Mouse (Mus musculus) MEL (cell line): ENCODE measurements around the gene Srd5a3. TPM values are rescaled to one million over a fixed set of nuclear protein-coding genes. Genes with fewer than 3 reads are reported as not detected.

ENCODE experiments used
- DNase-seq: peaks from one replicate; pipeline ENCODE4 v3.0.0; 2011; ENCODE audit warnings: low read depth, low spot score
- H3K27ac ChIP-seq: 2 replicates; pipeline ENCODE4 v1.5.1; 2012; ENCODE audit warnings: low read depth, mild to moderate bottlenecking, control low read depth, low read length, moderate library complexity; ENCODE audit not compliant: control insufficient read depth
- H3K27me3 ChIP-seq, 2 experiments: fragments of 150-350 bp in 1 of 2; sonication (generic) in 1 of 2; 2 replicates each; pipeline ENCODE4 v1.6.1; 2012; ENCODE audit warnings: low read length in 2 of 2, mild to moderate bottlenecking in 2 of 2, improper control_type of control experiment in 1 of 2, moderate library complexity in 1 of 2; ENCODE audit not compliant: insufficient read depth in 2 of 2, control insufficient read depth in 1 of 2
- H3K36me3 ChIP-seq, 2 experiments: 2 replicates each; pipeline ENCODE4 v1.6.1; 2012 to 2014; ENCODE audit warnings: low read length in 2 of 2, improper control_type of control experiment in 1 of 2, inconsistent platforms in 1 of 2, mild to moderate bottlenecking in 1 of 2; ENCODE audit not compliant: insufficient read depth in 2 of 2, control insufficient read depth in 1 of 2
- H3K4me1 ChIP-seq, 2 experiments: fragments of 150-350 bp in 1 of 2; sonication (generic) in 1 of 2; 2 replicates each; pipeline ENCODE4 v1.6.1; 2012; ENCODE audit warnings: low read length in 2 of 2, improper control_type of control experiment in 1 of 2, mild to moderate bottlenecking in 1 of 2; ENCODE audit not compliant: insufficient read depth in 2 of 2, control insufficient read depth in 1 of 2
- H3K4me3 ChIP-seq, 2 experiments: fragments of 150-350 bp in 1 of 2; sonication (generic) in 1 of 2; 2 replicates each; pipeline ENCODE4 v1.5.1; 2012; ENCODE audit warnings: low read depth in 2 of 2, low read length in 2 of 2, mild to moderate bottlenecking in 2 of 2, moderate library complexity in 2 of 2, control low read depth in 1 of 2, improper control_type of control experiment in 1 of 2; ENCODE audit not compliant: control insufficient read depth in 1 of 2, insufficient read depth in 1 of 2
- H3K79me2 ChIP-seq: 2 replicates; pipeline ENCODE4 v1.6.1; 2012; ENCODE audit warnings: mild to moderate bottlenecking, low read length, moderate library complexity; ENCODE audit not compliant: control insufficient read depth, poor library complexity, insufficient read depth
- H3K9ac ChIP-seq: 2 replicates; pipeline ENCODE4 v1.6.1; 2012; ENCODE audit warnings: low read depth, mild to moderate bottlenecking, control low read depth, low read length, moderate library complexity; ENCODE audit not compliant: control insufficient read depth, poor library complexity, severe bottlenecking
- H3K9me3 ChIP-seq: fragments of 150-350 bp; sonication (generic); replicated peaks from 2 replicates; pipeline ENCODE4 v1.6.1; 2012; ENCODE audit warnings: mild to moderate bottlenecking, low read length, improper control_type of control experiment, moderate library complexity; ENCODE audit not compliant: insufficient read depth
- CTCF ChIP-seq, 3 experiments: IDR thresholded peaks in 2 of 3; conservative IDR thresholded peaks in 1 of 3; 2 replicates each; pipeline ENCODE4 v1.5.1; 2011 to 2012; ENCODE audit warnings: low read length in 3 of 3, low read depth in 2 of 3, mild to moderate bottlenecking in 2 of 3, improper control_type of control experiment in 1 of 3, inconsistent platforms in 1 of 3, mixed read lengths in 1 of 3, moderate library complexity in 1 of 3; ENCODE audit not compliant: control insufficient read depth in 1 of 3, insufficient read depth in 1 of 3, poor library complexity in 1 of 3, severe bottlenecking in 1 of 3
- ETS1 ChIP-seq: IDR thresholded peaks from 2 replicates; pipeline ENCODE4 v1.6.1; 2012; ENCODE audit warnings: low read depth, mild to moderate bottlenecking, inconsistent platforms, low read length, improper control_type of control experiment, moderate library complexity
- GABPA ChIP-seq: IDR thresholded peaks from 2 replicates; pipeline ENCODE4 v1.6.1; 2012; ENCODE audit warnings: low read depth, mild to moderate bottlenecking, inconsistent platforms, low read length, improper control_type of control experiment, moderate library complexity
- JUND ChIP-seq: IDR thresholded peaks from 2 replicates; pipeline ENCODE4 v1.6.1; 2011; ENCODE audit warnings: low read depth, mild to moderate bottlenecking, improper control_type of control experiment, low read length
- KAT2A ChIP-seq: conservative IDR thresholded peaks from 2 replicates; pipeline ENCODE4 v1.6.1; 2012; ENCODE audit warnings: low read depth, low read length, improper control_type of control experiment, inconsistent platforms
- MAFK ChIP-seq: IDR thresholded peaks from 2 replicates; pipeline ENCODE4 v1.6.1; 2011; ENCODE audit warnings: low read depth, mild to moderate bottlenecking, low read length, improper control_type of control experiment, borderline replicate concordance
- MAX ChIP-seq: IDR thresholded peaks from 2 replicates; pipeline ENCODE4 v1.6.1; 2011; ENCODE audit warnings: low read length, improper control_type of control experiment
- MXI1 ChIP-seq: IDR thresholded peaks from 2 replicates; pipeline ENCODE4 v1.6.1; 2011; ENCODE audit warnings: mild to moderate bottlenecking, low read depth, low read length, improper control_type of control experiment
- NRF1 ChIP-seq: IDR thresholded peaks from 2 replicates; pipeline ENCODE4 v1.6.1; 2014; ENCODE audit warnings: low read depth, mild to moderate bottlenecking, inconsistent platforms, low read length, improper control_type of control experiment, moderate library complexity; ENCODE audit not compliant: poor library complexity, insufficient read depth, severe bottlenecking
- POLR2AphosphoS2 ChIP-seq: IDR thresholded peaks from 2 replicates; pipeline ENCODE4 v1.6.1; 2011; ENCODE audit warnings: low read length, improper control_type of control experiment
- ZKSCAN1 ChIP-seq: IDR thresholded peaks from 2 replicates; pipeline ENCODE4 v1.6.1; 2012; ENCODE audit warnings: low read depth, mild to moderate bottlenecking, inconsistent platforms, low read length, improper control_type of control experiment, moderate library complexity
- ZMIZ1 ChIP-seq: IDR thresholded peaks from 2 replicates; pipeline ENCODE4 v1.6.1; 2012; ENCODE audit warnings: low read depth, mild to moderate bottlenecking, inconsistent platforms, low read length, improper control_type of control experiment, moderate library complexity
- polyA plus RNA-seq, 2 experiments: library from polyadenylated mRNA; stranded (reverse) in 1 of 2; unstranded in 1 of 2; fragments of >175 nt in 1 of 2; fragments of >200 nt in 1 of 2; gene quantifications; 2 replicates each; pipeline versions ENCODE4 v1.2.1 to v1.2.4; 2012; ENCODE audit warnings: low replicate concordance in 2 of 2, low read depth in 1 of 2; ENCODE audit not compliant: insufficient read length in 2 of 2, insufficient read depth in 1 of 2, missing spikeins in 1 of 2
- total RNA-seq: library from RNA; depleted of rRNA; stranded (reverse); fragments of 300-350 nt; gene quantifications from 2 replicates; pipeline ENCODE4 v1.2.3, GENCODE M21; 2012

Gene Srd5a3
- total and polyA plus RNA-seq, 3 experiments, result 17.0 to 33.2 TPM; not detected in 1

DNA sequence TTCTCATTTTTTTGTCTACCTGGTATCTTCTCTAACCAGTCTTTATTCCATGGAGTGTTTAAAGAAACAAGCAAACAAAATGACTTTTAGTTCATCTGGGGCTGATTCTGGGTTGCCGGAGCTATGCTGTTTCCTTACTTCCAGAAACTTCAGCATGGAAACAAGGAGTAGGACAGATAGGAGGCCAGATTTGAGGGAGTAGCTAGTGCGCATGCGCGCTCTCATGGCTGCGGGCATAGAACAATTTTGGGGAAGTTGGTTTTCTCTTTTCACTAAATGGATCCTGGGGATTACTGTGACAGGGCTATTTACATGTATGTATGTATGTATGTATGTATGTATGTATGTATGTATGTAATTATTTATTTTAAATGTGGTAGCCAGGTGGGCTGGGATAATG is 39.1 kb downstream of the Srd5a3 start:
- peaks cover 0 to 5% of the 10 kb centered on the region in 2 experiments; a peak in 2 of 4 replicates for H3K4me1 ChIP-seq
- peaks cover 4% of the 10 kb centered on the region for H3K79me2 ChIP-seq
- no peak overlapping the region for H3K9ac ChIP-seq
- no peak overlapping the region for H3K4me3 ChIP-seq
- no peak overlapping the region for H3K27ac ChIP-seq
- TF ChIP-seq NRF1 (peak; percentile 69), CTCF (IDR thresholded peaks at IDR 0.05 in 2 of 3, conservative IDR thresholded peaks at IDR 0.05 in 1 of 3; ENCODE audit: control insufficient read depth in 1 of 3, insufficient read depth in 1 of 3, low read depth in 2 of 3, low read length in 3 of 3, poor library complexity in 1 of 3, severe bottlenecking in 1 of 3) (no peak)
- DNase-seq, result peak; percentile 59
- H3K36me3 ChIP-seq, result peaks cover 0 to 7% of the 10 kb centered on the region in 2 experiments; a peak in 2 of 4 replicates
- H3K9me3 ChIP-seq, result no peaks in the 10 kb centered on the region
- peaks cover 2 to 5% of the 10 kb centered on the region in 2 experiments; a peak in 3 of 4 replicates for H3K27me3 ChIP-seq

DNA sequence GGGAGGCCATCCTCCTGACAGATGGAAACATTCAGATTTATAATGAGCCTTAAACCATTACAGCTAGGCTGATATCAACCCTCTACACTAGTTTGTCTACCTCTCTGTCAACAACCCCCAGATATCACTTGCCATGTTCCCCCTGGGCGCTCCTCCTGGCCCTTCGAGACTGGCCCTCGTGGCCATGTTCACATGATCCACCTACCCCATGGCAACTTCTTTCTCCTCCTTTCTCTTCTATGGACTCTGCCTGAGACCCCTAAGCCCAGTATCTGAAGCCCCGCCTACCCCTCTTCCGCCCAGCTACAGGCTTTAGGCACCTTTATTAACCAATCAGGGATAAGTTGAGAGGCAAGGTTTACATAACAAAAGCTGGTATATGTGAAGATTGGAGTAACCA is 39.7 kb downstream of the Srd5a3 start:
- DNase-seq, result no peak
- peaks cover 0 to 5% of the 10 kb centered on the region in 2 experiments; a peak in 2 of 4 replicates for H3K4me1 ChIP-seq
- peaks cover 0 to 7% of the 10 kb centered on the region in 2 experiments; a peak in 2 of 4 replicates for H3K36me3 ChIP-seq
- no peaks in the 10 kb centered on the region for H3K9me3 ChIP-seq
- no peak overlapping the region for H3K9ac ChIP-seq
- TF ChIP-seq MXI1, result no peak
- no peak for TF ChIP-seq ETS1
- no peak for TF ChIP-seq CTCF (IDR thresholded peaks at IDR 0.05 in 2 of 3, conservative IDR thresholded peaks at IDR 0.05 in 1 of 3; ENCODE audit: control insufficient read depth in 1 of 3, insufficient read depth in 1 of 3, low read depth in 2 of 3, low read length in 3 of 3, poor library complexity in 1 of 3, severe bottlenecking in 1 of 3)
- TF ChIP-seq GABPA, result no peak
- TF ChIP-seq ZMIZ1, result no peak
- no peak for TF ChIP-seq KAT2A
- TF ChIP-seq ZKSCAN1, result no peak
- TF ChIP-seq JUND, result no peak
- TF ChIP-seq, all 39 proteins: peak for 0
- Histone ChIP-seq H3K79me2 (peaks cover 10% of the 10 kb centered on the region), H3K27ac (no peak overlapping the region), H3K4me3 (no peak overlapping the region), H3K27me3 (peaks cover 2 to 5% of the 10 kb centered on the region in 2 experiments; a peak in 3 of 4 replicates)

DNA sequence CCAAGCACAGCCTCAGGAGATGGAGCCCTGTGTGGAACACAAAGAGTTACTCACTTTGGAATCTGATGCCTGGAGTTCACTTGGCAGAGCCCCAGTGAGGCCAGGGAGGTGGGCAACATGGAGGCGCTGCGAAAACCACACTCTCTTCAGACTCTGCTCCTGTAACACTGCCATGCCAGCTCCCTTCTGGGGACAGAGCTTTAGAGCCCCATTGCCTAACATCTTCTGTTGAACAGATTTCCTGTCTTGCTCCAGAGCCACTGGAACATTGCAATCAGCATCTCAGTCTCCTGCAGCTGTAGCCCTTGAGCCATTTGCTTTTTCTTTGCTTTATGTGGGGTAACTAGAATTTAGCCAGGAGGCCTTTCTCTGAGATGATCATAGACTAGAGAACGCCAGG is 42.3 kb downstream of the Srd5a3 start:
- peaks cover 0 to 28% of the 10 kb centered on the region in 2 experiments; a peak in 3 of 4 replicates for H3K36me3 ChIP-seq
- peaks cover 9 to 21% of the 10 kb centered on the region in 2 experiments for H3K4me1 ChIP-seq
- no peaks in the 10 kb centered on the region for H3K9me3 ChIP-seq
- no peak overlapping the region for H3K27ac ChIP-seq
- DNase-seq, result no peak
- no peak overlapping the region for H3K9ac ChIP-seq
- TF ChIP-seq POLR2AphosphoS2 (no peak), MAX (no peak), MAFK (no peak), ZKSCAN1 (no peak)
- TF ChIP-seq, all 39 proteins: peak for 0
- no peaks in the 10 kb centered on the region for H3K27me3 ChIP-seq
- H3K79me2 ChIP-seq, result peaks cover 27% of the 10 kb centered on the region
- H3K4me3 ChIP-seq, result no peak overlapping the region
